Mouse (Mus musculus) cortical plate, adult 2 months (tissue): Measurements from ENCODE around the gene Nhlrc4.

Experiments
- CTCF ChIP-seq: fragments of 200-500 bp; IDR thresholded peaks from 2 replicates; pipeline ENCODE4 v1.5.1; 2011; ENCODE audit warnings: mild to moderate bottlenecking, control low read depth, low read length; ENCODE audit not compliant: insufficient read depth; ENCODE audit errors: extremely low read depth
- POLR2A ChIP-seq: fragments of 200-500 bp; IDR thresholded peaks from 2 replicates; pipeline ENCODE4 v1.6.1; 2011; ENCODE audit warnings: mild to moderate bottlenecking, low read length, control low read depth; ENCODE audit not compliant: insufficient read depth; ENCODE audit errors: extremely low read depth

DNA sequence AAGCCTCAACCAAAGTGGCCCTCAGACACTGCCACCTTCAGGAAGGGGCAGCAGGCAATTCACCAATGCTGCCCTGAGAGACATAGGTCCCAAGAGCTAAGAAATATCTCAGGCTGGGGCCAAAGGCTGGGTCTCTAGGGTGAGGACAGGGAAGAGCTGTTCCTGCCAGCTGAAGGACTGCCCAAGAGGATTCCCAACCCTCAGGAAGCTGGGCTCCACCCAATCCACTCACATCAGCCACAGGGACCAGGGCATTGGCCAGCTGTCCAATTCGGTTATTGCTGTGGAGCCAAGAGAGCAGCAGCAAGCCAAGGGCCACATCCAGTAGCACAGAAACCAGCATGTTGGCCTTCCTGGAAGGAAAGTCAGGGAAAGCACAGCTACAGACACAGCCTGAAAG is 10.2 kb downstream of the Nhlrc4 start:
- TF ChIP-seq CTCF (no peak), POLR2A (no peak)
